Mouse (Mus musculus): ENCODE measurements at regions not wholly inside any gene's neighbourhood (a gene's known extent, or its start where the extent isn't known, plus 50 kb on each side); places are given as distances from the start of the nearest gene placed in this dataset.

DNA sequence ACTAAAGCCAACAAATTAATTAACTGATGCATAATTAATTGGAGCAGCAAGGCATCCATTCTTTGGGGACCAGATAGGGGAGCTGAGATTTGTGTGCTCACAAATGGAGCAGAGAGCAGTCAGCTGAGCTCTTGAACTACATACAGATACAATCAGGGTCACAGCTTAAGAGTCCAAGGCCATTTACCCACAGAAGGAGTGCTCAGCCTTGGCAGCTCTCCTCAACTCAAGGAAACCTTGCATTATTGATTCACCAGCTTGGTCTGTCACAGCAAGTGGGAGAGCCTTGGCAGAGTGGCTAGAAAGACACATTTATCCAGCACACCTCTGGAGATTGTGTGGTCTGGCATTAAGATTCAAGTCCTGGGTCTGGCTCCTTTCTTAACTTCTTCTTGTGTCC is 100.2 kb downstream of the Lrrc30 start:
- Histone ChIP-seq H3K27ac (ENCODE audit: insufficient read depth, low read length) (no peak overlapping the region), H3K4me3 (ENCODE audit: insufficient read depth, low read length) (no peak overlapping the region), H3K4me1 (ENCODE audit: control insufficient read depth, insufficient read depth, low read length) (no peaks in the 10 kb centered on the region)
- no peak for TF ChIP-seq CTCF (IDR thresholded peaks at IDR 0.05; ENCODE audit: extremely low read depth, insufficient read depth, low read length)
- no peak for TF ChIP-seq POLR2A (IDR thresholded peaks at IDR 0.05; ENCODE audit: extremely low read depth, insufficient read depth, low read length)

DNA sequence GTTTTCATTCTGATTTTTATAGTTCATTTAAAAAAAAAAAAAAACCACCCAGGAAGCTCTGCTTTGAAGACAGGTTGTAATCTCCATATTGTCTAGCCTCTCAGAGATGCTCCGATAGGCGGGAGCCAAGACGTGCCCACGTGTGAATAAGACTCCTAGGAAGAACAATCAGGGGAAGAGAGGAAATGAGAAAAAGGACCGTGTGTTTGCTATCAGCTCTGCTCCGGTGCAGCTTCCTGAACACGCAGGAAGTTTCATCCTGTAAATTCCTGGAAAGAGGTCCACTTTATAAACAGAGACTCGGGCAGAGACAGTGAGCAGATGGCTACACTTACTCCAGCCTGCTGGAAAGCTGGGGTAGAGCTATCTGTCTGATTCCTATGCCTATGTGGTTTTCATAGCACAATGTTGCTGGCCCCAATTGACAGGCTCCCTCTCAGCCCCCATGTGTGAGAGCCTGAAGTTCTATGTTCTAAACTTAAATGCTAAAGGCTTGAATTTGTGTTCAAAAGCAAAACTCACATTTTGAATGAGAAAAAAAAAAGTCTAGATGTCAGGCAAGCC is 111.6 kb downstream of the Lrrc30 start:
- no peak overlapping the region for H3K4me3 ChIP-seq (ENCODE audit: insufficient read depth, low read length)
- TF ChIP-seq CTCF (IDR thresholded peaks at IDR 0.05; ENCODE audit: extremely low read depth, insufficient read depth, low read length) (no peak), POLR2A (IDR thresholded peaks at IDR 0.05; ENCODE audit: extremely low read depth, insufficient read depth, low read length) (no peak)
- no peak overlapping the region for H3K27ac ChIP-seq (ENCODE audit: insufficient read depth, low read length)
- H3K4me1 ChIP-seq (ENCODE audit: control insufficient read depth, insufficient read depth, low read length): no peaks in the 10 kb centered on the region

DNA sequence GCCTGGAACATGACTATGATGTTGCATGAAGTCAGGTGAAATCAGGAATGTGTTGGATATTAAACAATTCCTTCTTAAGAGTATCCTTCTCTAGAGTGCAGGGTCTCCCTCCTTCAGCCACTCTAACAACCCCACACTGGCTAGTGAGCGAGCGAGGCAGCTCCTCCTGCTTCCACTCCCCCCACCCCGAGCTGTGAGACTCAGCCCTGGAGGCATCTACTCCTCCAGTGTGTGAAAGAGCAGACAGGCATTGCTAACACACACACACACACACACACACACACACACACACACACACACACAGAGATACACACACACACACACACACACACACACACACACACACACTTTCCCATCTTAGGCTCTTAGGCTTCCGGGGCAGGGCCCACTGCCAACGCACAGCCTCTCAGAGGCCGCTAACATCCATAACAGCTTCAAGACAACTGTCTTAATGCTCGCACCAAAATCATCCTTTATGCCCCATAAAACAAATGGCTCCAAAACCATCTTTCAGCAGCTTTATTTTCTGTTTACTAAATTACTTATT is 116.8 kb downstream of the Lrrc30 start:
- no peak for TF ChIP-seq CTCF (IDR thresholded peaks at IDR 0.05; ENCODE audit: extremely low read depth, insufficient read depth, low read length)
- TF ChIP-seq POLR2A (IDR thresholded peaks at IDR 0.05; ENCODE audit: extremely low read depth, insufficient read depth, low read length): no peak
- Histone ChIP-seq H3K4me3 (ENCODE audit: insufficient read depth, low read length) (no peak overlapping the region), H3K27ac (ENCODE audit: insufficient read depth, low read length) (0 out of 2 replicates have a peak overlapping the region, but pooled peaks have one; percentile 37), H3K4me1 (ENCODE audit: control insufficient read depth, insufficient read depth, low read length) (no peaks in the 10 kb centered on the region)

DNA sequence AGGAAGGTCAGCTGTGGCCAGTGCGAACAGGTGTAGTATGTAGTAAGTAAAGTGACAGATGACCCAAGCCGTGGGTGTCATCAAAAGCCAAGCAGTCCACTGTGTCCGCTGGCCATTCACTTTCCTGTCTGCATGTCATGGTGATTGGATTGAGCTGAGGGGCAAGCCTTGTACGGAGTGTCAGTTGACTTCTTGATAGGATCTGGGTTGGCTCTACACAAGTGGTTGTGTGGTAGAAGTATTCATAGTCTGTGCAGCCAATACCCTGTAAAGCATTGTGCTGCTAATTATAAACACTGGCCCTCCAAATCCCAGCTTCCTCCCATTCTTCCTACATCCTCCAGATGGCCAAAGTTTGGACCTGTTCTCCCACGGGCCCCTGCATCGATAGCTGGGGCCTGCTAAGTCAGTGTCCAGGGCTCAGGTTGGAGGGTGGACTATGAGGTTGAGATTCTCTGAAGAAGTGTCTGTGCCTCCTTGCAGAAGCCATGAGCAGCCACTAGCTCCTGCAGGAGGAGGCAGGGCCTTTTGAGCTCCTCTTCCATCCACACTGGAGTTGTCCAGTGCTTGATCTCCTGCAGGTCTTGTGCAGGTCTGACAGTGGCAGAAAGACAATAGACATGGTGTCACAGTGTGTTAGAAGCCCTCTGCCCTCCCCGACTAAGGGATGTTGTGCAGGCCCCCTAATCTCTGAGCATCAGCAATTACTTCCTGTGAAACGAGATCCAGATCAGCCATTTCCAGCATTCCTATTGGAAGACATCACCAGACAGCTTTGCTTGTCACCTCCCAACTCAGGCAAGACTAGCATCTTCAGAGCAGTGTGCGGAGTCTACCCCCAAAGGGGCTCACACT is 117.9 kb downstream of the Lrrc30 start:
- H3K27ac ChIP-seq (ENCODE audit: insufficient read depth, low read length): peak overlapping the region; percentile 37; the same call in 1 of the 2 replicates
- no peak overlapping the region for H3K4me3 ChIP-seq (ENCODE audit: insufficient read depth, low read length)
- TF ChIP-seq CTCF (IDR thresholded peaks at IDR 0.05; ENCODE audit: extremely low read depth, insufficient read depth, low read length) (no peak), POLR2A (IDR thresholded peaks at IDR 0.05; ENCODE audit: extremely low read depth, insufficient read depth, low read length) (no peak)
- H3K4me1 ChIP-seq (ENCODE audit: control insufficient read depth, insufficient read depth, low read length): no peaks in the 10 kb centered on the region

DNA sequence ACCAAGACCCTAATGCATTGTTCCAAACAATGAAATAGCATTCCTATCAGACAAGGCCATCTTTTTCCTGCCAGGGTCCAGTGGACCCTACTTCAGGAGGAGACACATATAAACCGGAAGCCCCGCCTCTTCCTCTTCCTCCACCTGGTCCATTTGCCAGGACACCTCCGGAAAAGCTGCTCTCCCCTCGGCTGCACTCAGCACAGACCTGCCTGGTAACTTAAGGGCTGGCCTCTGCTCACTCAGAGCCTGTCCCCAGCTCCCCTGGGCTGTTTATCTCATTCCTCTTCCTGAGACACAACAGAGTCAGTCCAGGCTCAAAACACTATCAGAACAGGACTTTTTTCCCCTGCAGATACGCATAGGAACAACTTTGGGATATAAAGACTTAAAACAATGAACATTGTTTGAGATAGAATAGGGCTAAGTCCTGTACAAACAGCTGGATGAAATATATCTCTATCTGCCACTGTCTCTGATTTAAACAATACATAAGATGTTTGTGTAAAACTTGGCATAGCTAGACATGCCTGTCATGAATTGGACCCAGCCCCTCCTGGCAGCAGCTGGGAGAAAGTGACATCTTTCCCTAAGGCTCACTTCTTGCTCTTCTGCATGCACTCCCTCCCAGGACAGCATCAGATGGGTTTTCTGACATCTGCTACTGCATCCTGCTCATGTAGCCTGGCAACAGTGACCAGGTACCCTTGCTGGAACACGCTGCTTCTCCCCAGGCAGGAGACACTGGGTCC is 119.6 kb downstream of the Lrrc30 start:
- Histone ChIP-seq H3K27ac (ENCODE audit: insufficient read depth, low read length) (peak overlapping the region; percentile 60; the same call in 1 of the 2 replicates), H3K4me3 (ENCODE audit: insufficient read depth, low read length) (no peak overlapping the region), H3K4me1 (ENCODE audit: control insufficient read depth, insufficient read depth, low read length) (no peaks in the 10 kb centered on the region)
- TF ChIP-seq POLR2A (IDR thresholded peaks at IDR 0.05; ENCODE audit: extremely low read depth, insufficient read depth, low read length): no peak
- no peak for TF ChIP-seq CTCF (IDR thresholded peaks at IDR 0.05; ENCODE audit: extremely low read depth, insufficient read depth, low read length)

DNA sequence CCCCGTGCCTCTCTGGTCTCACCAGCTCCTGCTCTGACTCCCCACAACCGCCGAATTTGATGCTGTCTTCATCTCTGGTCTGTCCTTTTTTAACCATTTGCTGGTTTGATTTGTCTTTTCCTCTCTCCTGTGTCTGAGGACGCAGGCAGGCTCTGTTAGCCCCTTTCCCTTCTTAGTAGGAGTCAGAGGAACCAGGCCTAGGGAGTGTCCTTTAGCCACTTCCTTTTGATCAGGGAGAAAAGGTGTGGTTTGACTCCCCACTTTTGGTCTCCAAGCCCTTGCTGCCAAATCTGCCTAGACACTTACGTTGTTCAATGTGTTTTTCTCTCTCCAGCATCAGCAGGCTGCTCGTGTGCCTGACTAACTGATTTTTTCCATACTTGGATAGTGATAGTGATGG is 120.5 kb downstream of the Lrrc30 start:
- TF ChIP-seq CTCF (IDR thresholded peaks at IDR 0.05; ENCODE audit: extremely low read depth, insufficient read depth, low read length): no peak
- no peak for TF ChIP-seq POLR2A (IDR thresholded peaks at IDR 0.05; ENCODE audit: extremely low read depth, insufficient read depth, low read length)
- peak overlapping the region; percentile 75 for H3K27ac ChIP-seq (ENCODE audit: insufficient read depth, low read length)
- no peak overlapping the region for H3K4me3 ChIP-seq (ENCODE audit: insufficient read depth, low read length)
- no peaks in the 10 kb centered on the region for H3K4me1 ChIP-seq (ENCODE audit: control insufficient read depth, insufficient read depth, low read length)

DNA sequence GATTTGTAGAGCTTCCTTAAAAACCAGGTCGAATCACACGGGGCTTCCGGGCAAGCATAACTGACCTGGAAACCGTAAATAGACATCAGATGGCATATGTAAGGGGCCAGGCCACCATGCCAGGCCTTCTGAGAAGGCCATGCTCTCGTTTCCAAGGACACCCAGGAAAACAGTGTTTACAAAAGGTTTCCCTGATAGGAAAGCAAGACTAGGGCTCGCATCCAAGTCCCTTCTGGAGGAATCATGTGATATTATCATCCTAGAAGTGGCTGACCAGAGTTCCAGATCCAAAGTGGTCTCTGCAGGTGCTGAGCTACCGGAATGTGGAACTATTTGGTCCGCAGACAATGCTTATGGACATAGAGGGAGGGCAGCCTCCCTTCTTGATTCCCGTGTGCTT is 122.6 kb downstream of the Lrrc30 start:
- TF ChIP-seq POLR2A (IDR thresholded peaks at IDR 0.05; ENCODE audit: extremely low read depth, insufficient read depth, low read length) (no peak), CTCF (IDR thresholded peaks at IDR 0.05; ENCODE audit: extremely low read depth, insufficient read depth, low read length) (no peak)
- Histone ChIP-seq H3K4me1 (ENCODE audit: control insufficient read depth, insufficient read depth, low read length) (no peaks in the 10 kb centered on the region), H3K27ac (ENCODE audit: insufficient read depth, low read length) (no peak overlapping the region), H3K4me3 (ENCODE audit: insufficient read depth, low read length) (no peak overlapping the region)

DNA sequence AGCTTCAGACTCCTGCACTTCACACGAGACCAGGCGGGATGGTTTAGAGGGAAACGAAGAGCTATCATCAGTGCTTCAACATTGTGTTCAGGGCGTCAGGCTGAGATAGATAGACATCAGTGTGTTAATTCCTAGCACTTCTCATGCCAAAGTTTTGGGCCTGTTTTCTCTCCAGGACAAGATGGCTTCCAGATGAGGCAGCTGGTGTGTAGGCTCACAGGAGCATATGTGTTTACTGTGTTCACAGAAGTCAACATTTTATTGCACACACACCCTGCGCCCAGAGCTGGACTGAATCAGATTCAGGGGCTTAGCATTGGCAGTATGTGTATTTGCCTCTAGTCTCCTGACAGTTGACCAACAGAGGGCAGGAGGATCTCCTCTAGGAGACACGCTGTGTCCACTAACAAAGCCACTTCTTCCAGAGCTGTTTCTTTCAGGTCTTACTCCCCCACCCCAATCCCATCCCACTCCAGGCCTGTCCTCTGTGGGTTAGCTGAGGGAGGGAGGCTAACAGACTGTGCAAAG is 123.4 kb downstream of the Lrrc30 start:
- Histone ChIP-seq H3K4me1 (ENCODE audit: control insufficient read depth, insufficient read depth, low read length) (no peaks in the 10 kb centered on the region), H3K4me3 (ENCODE audit: insufficient read depth, low read length) (no peak overlapping the region), H3K27ac (ENCODE audit: insufficient read depth, low read length) (no peak overlapping the region)
- TF ChIP-seq CTCF (IDR thresholded peaks at IDR 0.05; ENCODE audit: extremely low read depth, insufficient read depth, low read length): no peak
- no peak for TF ChIP-seq POLR2A (IDR thresholded peaks at IDR 0.05; ENCODE audit: extremely low read depth, insufficient read depth, low read length)

DNA sequence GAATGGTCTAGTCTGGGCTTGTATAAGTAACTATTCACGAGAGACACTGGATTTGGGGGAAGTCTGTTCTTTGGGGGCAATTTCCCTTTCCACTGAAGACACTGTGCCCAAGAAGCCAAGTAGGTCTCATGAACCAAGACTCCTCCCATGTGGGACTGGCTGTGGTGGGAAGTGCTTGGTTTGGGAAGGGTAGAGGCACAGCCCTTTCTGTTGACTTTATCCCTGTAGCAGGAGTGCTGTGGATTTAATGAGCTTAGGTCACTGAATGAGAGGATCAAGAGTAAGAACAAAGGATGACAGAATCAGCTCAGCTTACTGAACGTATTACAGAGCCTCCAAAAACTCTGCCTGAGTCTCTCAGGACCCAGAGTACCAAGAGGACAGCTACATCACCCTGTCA is 124.2 kb downstream of the Lrrc30 start:
- no peaks in the 10 kb centered on the region for H3K4me1 ChIP-seq (ENCODE audit: control insufficient read depth, insufficient read depth, low read length)
- no peak for TF ChIP-seq CTCF (IDR thresholded peaks at IDR 0.05; ENCODE audit: extremely low read depth, insufficient read depth, low read length)
- TF ChIP-seq POLR2A (IDR thresholded peaks at IDR 0.05; ENCODE audit: extremely low read depth, insufficient read depth, low read length): no peak
- no peak overlapping the region for H3K27ac ChIP-seq (ENCODE audit: insufficient read depth, low read length)
- no peak overlapping the region for H3K4me3 ChIP-seq (ENCODE audit: insufficient read depth, low read length)
